Mouse (Mus musculus): ENCODE measurements at regions not wholly inside any gene's neighbourhood (a gene's known extent, or its start where the extent isn't known, plus 50 kb on each side); places are given as distances from the start of the nearest gene placed in this dataset.

- H3K9me3 ChIP-seq (ENCODE audit: control insufficient read depth, low read length) = no peaks in the 10 kb centered on the region
- no peaks in the 10 kb centered on the region for H3K36me3 ChIP-seq (ENCODE audit: control insufficient read depth, insufficient read depth, low read length)
- H3K4me1 ChIP-seq (ENCODE audit: control insufficient read depth, insufficient read depth, low read length) = peaks cover 10% of the 10 kb centered on the region; the same call in 1 of the 2 replicates
- peak; percentile 46; the same call in 1 of the 2 replicates for ATAC-seq (ENCODE audit: insufficient number of reproducible peaks, low FRiP score, low TSS enrichment, low read depth)
- H3K27ac ChIP-seq (replicated peaks; ENCODE audit: low read depth, low read length) = no peak overlapping the region
- peak; percentile 43 for DNase-seq (ENCODE audit: low spot score)
- no peak overlapping the region for H3K4me2 ChIP-seq (ENCODE audit: low read depth, severe bottlenecking)
- WGBS = 13% methylated on average over 7 of the region's 7 CpGs
- no peaks in the 10 kb centered on the region for H3K27me3 ChIP-seq (ENCODE audit: control insufficient read depth, insufficient read depth, low read length)
- no peak overlapping the region for H3K4me3 ChIP-seq (ENCODE audit: low read depth, low read length)
- no peak overlapping the region for H3K9ac ChIP-seq (ENCODE audit: low read length)
These were observed 226.5 kb downstream of the Maf start for GRCm38 (mm10) chr8:115481136-115481535.

GRCm38 (mm10) chr8:115478406-115479060, 229.1 kb downstream of the Maf start:
- Histone ChIP-seq H3K27me3 (ENCODE audit: control insufficient read depth, insufficient read depth, low read length) (no peaks in the 10 kb centered on the region), H3K36me3 (ENCODE audit: control insufficient read depth, insufficient read depth, low read length) (no peaks in the 10 kb centered on the region), H3K9me3 (ENCODE audit: control insufficient read depth, low read length) (no peaks in the 10 kb centered on the region), H3K4me3 (ENCODE audit: low read depth, low read length) (no peak overlapping the region), H3K4me2 (ENCODE audit: low read depth, severe bottlenecking) (no peak overlapping the region), H3K4me1 (ENCODE audit: control insufficient read depth, insufficient read depth, low read length) (peaks cover 10% of the 10 kb centered on the region; the same call in 1 of the 2 replicates), H3K9ac (ENCODE audit: low read length) (no peak overlapping the region), H3K27ac (replicated peaks; ENCODE audit: low read depth, low read length) (no peak overlapping the region)
- DNase-seq (ENCODE audit: low spot score) = no peak
- WGBS = 90% methylated on average over 11 of the region's 11 CpGs
- ATAC-seq (ENCODE audit: insufficient number of reproducible peaks, low FRiP score, low TSS enrichment, low read depth) = no peak

DNA sequence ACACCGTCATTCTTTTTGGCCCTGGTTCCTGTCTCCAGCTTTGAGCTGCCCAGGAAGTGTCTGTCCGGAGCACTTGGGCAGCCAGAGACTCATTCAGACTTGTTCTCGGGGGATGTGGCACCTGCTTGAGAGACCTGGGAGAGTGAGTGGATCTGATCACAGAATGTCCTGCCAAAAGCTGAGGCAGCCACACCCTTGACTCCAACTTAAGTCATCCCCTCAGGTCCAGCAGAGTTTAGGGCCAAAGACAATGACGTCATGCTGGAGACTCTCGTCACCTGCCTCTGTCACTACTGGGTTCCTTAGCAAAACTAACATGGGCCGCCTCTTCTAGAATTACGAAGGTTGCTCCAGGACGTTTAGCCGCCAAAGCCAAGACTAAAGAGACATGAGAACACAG, 231.5 kb downstream of the Maf start:
- Histone ChIP-seq H3K4me2 (ENCODE audit: low read depth, severe bottlenecking) (no peak overlapping the region), H3K27ac (replicated peaks; ENCODE audit: low read depth, low read length) (no peak overlapping the region), H3K4me1 (ENCODE audit: control insufficient read depth, insufficient read depth, low read length) (peaks cover 3% of the 10 kb centered on the region; the same call in 1 of the 2 replicates), H3K9ac (ENCODE audit: low read length) (no peak overlapping the region), H3K36me3 (ENCODE audit: control insufficient read depth, insufficient read depth, low read length) (no peaks in the 10 kb centered on the region), H3K4me3 (ENCODE audit: low read depth, low read length) (no peak overlapping the region), H3K9me3 (ENCODE audit: control insufficient read depth, low read length) (no peaks in the 10 kb centered on the region), H3K27me3 (ENCODE audit: control insufficient read depth, insufficient read depth, low read length) (no peaks in the 10 kb centered on the region)
- DNase-seq (ENCODE audit: low spot score) = no peak
- ATAC-seq (ENCODE audit: insufficient number of reproducible peaks, low FRiP score, low TSS enrichment, low read depth) = no peak
- 90% methylated on average over 9 of the region's 9 CpGs for WGBS

DNA sequence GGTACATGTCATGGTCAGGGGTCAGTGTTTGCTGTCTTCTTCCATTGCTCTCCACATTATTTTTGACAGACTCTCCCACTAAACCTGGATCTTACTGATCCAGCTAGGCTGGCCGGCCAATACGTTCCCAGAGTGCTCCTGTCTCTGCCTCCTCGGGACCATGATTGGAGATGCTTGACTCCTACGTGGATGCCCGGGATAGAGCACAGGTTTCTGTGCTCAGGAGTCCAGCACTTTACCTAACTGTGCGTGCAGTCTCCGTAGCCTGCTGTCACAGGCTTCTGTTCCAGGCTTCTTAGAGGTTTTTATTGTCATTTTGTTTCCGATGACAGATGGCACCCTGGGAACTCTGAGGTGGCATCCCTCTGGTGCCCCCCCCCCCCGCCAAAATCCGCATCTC, 232.4 kb downstream of the Maf start:
- ATAC-seq (ENCODE audit: insufficient number of reproducible peaks, low FRiP score, low TSS enrichment, low read depth) (no peak), DNase-seq (ENCODE audit: low spot score) (no peak)
- Histone ChIP-seq H3K4me1 (ENCODE audit: control insufficient read depth, insufficient read depth, low read length) (no peaks in the 10 kb centered on the region), H3K4me3 (ENCODE audit: low read depth, low read length) (no peak overlapping the region), H3K36me3 (ENCODE audit: control insufficient read depth, insufficient read depth, low read length) (no peaks in the 10 kb centered on the region), H3K4me2 (ENCODE audit: low read depth, severe bottlenecking) (no peak overlapping the region), H3K9ac (ENCODE audit: low read length) (no peak overlapping the region), H3K27me3 (ENCODE audit: control insufficient read depth, insufficient read depth, low read length) (no peaks in the 10 kb centered on the region), H3K9me3 (ENCODE audit: control insufficient read depth, low read length) (no peaks in the 10 kb centered on the region), H3K27ac (replicated peaks; ENCODE audit: low read depth, low read length) (no peak overlapping the region)
- 89% methylated on average over 10 of the region's 10 CpGs for WGBS

DNA sequence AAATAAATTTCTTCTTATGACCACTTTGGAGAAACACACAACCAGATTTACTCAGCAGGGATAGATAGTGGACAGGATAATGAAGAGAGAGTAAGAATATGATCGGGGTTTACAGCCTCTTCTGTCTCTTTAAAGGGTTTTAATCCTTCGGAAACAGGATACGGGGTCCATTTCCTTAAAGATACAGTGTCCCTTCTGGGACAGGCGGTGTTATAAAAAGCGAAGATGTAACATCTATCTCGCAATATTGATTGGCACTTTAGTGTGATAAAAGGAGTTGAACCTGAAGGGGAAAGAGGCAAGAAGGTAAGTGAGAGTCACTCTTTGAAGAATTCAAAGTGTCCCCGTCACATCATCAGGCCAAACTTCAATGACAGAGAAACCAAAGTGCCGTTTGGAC, 233.6 kb downstream of the Maf start:
- no peak overlapping the region for H3K4me2 ChIP-seq (ENCODE audit: low read depth, severe bottlenecking)
- H3K4me3 ChIP-seq (ENCODE audit: low read depth, low read length) = no peak overlapping the region
- DNase-seq (ENCODE audit: low spot score) (no peak), ATAC-seq (ENCODE audit: insufficient number of reproducible peaks, low FRiP score, low TSS enrichment, low read depth) (no peak)
- H3K27ac ChIP-seq (replicated peaks; ENCODE audit: low read depth, low read length) = no peak overlapping the region
- no peaks in the 10 kb centered on the region for H3K4me1 ChIP-seq (ENCODE audit: control insufficient read depth, insufficient read depth, low read length)
- no peak overlapping the region for H3K9ac ChIP-seq (ENCODE audit: low read length)
- no peaks in the 10 kb centered on the region for H3K36me3 ChIP-seq (ENCODE audit: control insufficient read depth, insufficient read depth, low read length)
- H3K27me3 ChIP-seq (ENCODE audit: control insufficient read depth, insufficient read depth, low read length) = no peaks in the 10 kb centered on the region
- H3K9me3 ChIP-seq (ENCODE audit: control insufficient read depth, low read length) = no peaks in the 10 kb centered on the region
- 66% methylated on average over 8 of the region's 8 CpGs for whole genome bisulfite sequencing

DNA sequence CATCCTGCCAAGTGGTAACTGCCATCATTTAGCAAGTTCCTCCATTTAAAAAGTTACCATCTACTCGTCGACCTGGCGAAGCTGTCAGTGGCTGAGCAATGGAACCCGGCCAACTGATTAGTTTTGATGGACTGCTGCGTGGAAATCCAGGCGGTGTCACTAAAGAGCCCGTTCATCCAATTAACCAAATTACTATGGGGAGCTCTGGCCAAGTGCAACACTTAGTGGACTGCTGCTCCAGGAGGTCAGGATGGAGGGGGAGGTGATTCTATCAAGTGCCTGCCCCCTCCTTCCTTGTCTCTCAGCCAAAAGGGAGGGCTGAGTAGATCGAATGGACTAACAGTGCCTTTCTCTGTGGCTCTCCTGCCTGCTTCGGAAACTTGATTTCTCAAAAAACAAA, 241.0 kb downstream of the Maf start:
- Histone ChIP-seq H3K4me3 (ENCODE audit: low read depth, low read length) (no peak overlapping the region), H3K9me3 (ENCODE audit: control insufficient read depth, low read length) (no peaks in the 10 kb centered on the region), H3K27me3 (ENCODE audit: control insufficient read depth, insufficient read depth, low read length) (no peaks in the 10 kb centered on the region), H3K27ac (replicated peaks; ENCODE audit: low read depth, low read length) (no peak overlapping the region), H3K4me1 (ENCODE audit: control insufficient read depth, insufficient read depth, low read length) (peaks cover 7% of the 10 kb centered on the region; the same call in 1 of the 2 replicates), H3K4me2 (ENCODE audit: low read depth, severe bottlenecking) (no peak overlapping the region; the same call in 1 of the 2 replicates), H3K9ac (ENCODE audit: low read length) (no peak overlapping the region), H3K36me3 (ENCODE audit: control insufficient read depth, insufficient read depth, low read length) (no peaks in the 10 kb centered on the region)
- 22% methylated on average over 9 of the region's 9 CpGs for WGBS
- no peak for ATAC-seq (ENCODE audit: insufficient number of reproducible peaks, low FRiP score, low TSS enrichment, low read depth)
- no peak for DNase-seq (ENCODE audit: low spot score)

DNA sequence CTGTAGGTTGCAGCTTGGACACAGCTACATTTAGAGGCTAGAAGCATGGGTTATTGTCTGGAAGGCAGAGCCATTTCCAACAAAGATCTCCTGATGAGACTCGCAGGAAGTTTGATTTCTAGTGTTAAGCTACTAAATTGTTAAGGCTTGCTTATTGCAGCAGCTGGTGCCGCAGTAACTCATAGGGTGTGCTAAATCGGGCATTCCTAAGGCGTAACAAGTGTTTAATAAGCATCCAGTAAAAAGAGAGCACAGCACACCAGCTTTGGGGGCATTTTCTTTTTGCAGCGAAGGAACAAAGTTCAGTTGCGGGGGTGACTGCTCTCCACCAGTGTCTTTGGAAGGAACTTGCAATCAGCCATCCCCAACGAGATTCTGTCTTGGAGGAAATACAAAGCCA, 241.5 kb downstream of the Maf start:
- H3K4me1 ChIP-seq (ENCODE audit: control insufficient read depth, insufficient read depth, low read length) = peaks cover 7% of the 10 kb centered on the region; the same call in 1 of the 2 replicates
- no peak overlapping the region for H3K9ac ChIP-seq (ENCODE audit: low read length)
- no peaks in the 10 kb centered on the region for H3K27me3 ChIP-seq (ENCODE audit: control insufficient read depth, insufficient read depth, low read length)
- no peaks in the 10 kb centered on the region for H3K36me3 ChIP-seq (ENCODE audit: control insufficient read depth, insufficient read depth, low read length)
- H3K4me3 ChIP-seq (ENCODE audit: low read depth, low read length) = no peak overlapping the region
- H3K27ac ChIP-seq (replicated peaks; ENCODE audit: low read depth, low read length) = no peak overlapping the region
- DNase-seq (ENCODE audit: low spot score) (no peak), ATAC-seq (ENCODE audit: insufficient number of reproducible peaks, low FRiP score, low TSS enrichment, low read depth) (no peak)
- no peak overlapping the region; the same call in 1 of the 2 replicates for H3K4me2 ChIP-seq (ENCODE audit: low read depth, severe bottlenecking)
- no peaks in the 10 kb centered on the region for H3K9me3 ChIP-seq (ENCODE audit: control insufficient read depth, low read length)
- WGBS = 51% methylated on average over 7 of the region's 7 CpGs

GRCm38 (mm10) chr8:115462657-115463056, 244.9 kb downstream of the Maf start:
- DNase-seq (ENCODE audit: low spot score) = no peak
- H3K27ac ChIP-seq (replicated peaks; ENCODE audit: low read depth, low read length) = no peak overlapping the region
- peaks cover 7% of the 10 kb centered on the region; the same call in 1 of the 2 replicates for H3K4me1 ChIP-seq (ENCODE audit: control insufficient read depth, insufficient read depth, low read length)
- H3K4me2 ChIP-seq (ENCODE audit: low read depth, severe bottlenecking) = no peak overlapping the region
- H3K9ac ChIP-seq (ENCODE audit: low read length) = no peak overlapping the region
- no peaks in the 10 kb centered on the region for H3K9me3 ChIP-seq (ENCODE audit: control insufficient read depth, low read length)
- no peaks in the 10 kb centered on the region for H3K27me3 ChIP-seq (ENCODE audit: control insufficient read depth, insufficient read depth, low read length)
- no peaks in the 10 kb centered on the region for H3K36me3 ChIP-seq (ENCODE audit: control insufficient read depth, insufficient read depth, low read length)
- WGBS = 26% methylated on average over 6 of the region's 6 CpGs
- H3K4me3 ChIP-seq (ENCODE audit: low read depth, low read length) = no peak overlapping the region
- ATAC-seq (ENCODE audit: insufficient number of reproducible peaks, low FRiP score, low TSS enrichment, low read depth) = no peak

- 52% methylated on average over 3 of the region's 3 CpGs for WGBS
These were observed 249.5 kb downstream of the Maf start for GRCm38 (mm10) chr8:115458119-115458518.

More at GRCm38 (mm10) chr8:115458119-115458518, 249.5 kb downstream of the Maf start:
- Histone ChIP-seq H3K9ac (ENCODE audit: low read length) (no peak overlapping the region), H3K36me3 (ENCODE audit: control insufficient read depth, insufficient read depth, low read length) (no peaks in the 10 kb centered on the region), H3K4me3 (ENCODE audit: low read depth, low read length) (no peak overlapping the region), H3K4me1 (ENCODE audit: control insufficient read depth, insufficient read depth, low read length) (no peaks in the 10 kb centered on the region; the same call in 1 of the 2 replicates), H3K27me3 (ENCODE audit: control insufficient read depth, insufficient read depth, low read length) (no peaks in the 10 kb centered on the region), H3K27ac (replicated peaks; ENCODE audit: low read depth, low read length) (no peak overlapping the region), H3K9me3 (ENCODE audit: control insufficient read depth, low read length) (no peaks in the 10 kb centered on the region), H3K4me2 (ENCODE audit: low read depth, severe bottlenecking) (no peak overlapping the region)
- DNase-seq (ENCODE audit: low spot score) (no peak), ATAC-seq (ENCODE audit: insufficient number of reproducible peaks, low FRiP score, low TSS enrichment, low read depth) (no peak)

All from limb, embryonic 11.5 days (tissue).